Mouse (Mus musculus): ENCODE measurements around the gene Gm45234. TPM values are rescaled to one million over a fixed set of nuclear protein-coding genes. Genes with fewer than 3 reads are reported as not detected.

The Gm45234 gene
- polyA plus RNA-seq, 2 experiments, result not detected

DNA sequence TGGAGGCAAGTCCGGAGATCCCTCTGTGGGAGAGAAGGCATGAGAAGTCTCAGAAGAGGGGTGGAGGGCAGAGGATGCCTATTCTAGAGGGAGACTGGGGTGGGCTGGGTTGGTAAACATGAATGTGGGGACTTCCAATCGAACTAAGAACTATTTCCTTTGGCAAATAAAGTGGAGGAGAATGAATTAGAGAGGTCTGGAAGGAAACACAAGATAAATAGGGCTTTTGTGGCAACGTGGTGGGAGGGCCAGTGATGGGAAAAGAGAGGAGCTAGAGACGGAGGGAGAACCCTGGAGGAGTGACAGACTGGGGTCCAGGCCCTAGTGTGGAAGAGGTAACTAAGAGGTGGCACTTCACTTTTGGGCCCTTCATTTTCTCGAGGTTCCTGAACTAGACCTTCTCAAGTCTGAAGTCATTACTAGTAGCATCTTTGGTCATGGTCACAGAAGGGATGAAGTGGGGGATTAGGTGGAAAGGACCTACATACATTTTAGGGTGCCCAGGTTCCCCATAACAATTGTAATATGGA, 1.6 kb upstream of the Gm45234 start:
- TF ChIP-seq POLR2A (IDR thresholded peaks at IDR 0.05; ENCODE audit: borderline replicate concordance, extremely low read depth, insufficient read depth, insufficient read length), result no peak
- ATAC-seq (ENCODE audit: low FRiP score, low read depth), result no peak

DNA sequence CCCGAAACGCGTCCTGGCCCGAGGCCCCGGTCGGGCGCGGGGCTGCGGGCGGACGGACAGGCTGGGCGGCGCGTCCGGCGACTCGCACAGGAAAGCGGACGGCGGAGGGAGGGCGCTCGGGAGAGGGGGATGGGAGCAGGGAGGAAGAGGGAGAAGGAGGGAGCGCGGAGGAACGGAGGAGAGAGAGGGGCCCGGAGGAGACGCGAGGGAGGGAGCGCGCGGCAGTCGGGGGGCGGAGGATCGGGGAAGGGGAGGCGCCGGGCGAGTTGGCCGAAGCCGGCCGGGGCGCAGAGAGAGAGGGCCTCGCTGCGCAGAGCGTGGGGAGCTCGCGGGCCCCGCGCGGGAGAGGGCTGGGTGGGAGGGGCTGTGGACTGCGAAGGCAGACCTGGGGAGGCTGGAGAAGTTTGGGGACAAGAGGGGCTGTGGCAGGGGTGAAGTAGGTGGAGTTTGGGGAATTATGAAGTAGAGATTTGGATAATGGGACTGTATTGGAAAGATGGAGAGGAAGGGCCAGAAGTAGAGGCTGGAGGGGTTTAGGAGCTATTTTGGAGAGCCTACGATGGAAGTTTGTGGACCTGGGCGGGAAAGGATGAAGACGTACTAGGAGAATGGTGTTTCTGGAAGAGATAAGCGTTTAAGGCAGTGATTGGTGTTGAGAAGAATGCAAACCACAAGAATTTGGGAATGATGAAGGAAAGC, 980 bp upstream of the Gm45234 start:
- WGBS, result under 1% methylated on average over 43 of the region's 54 CpGs
- Histone ChIP-seq H3K36me3 (ENCODE audit: control insufficient read depth, insufficient read depth, low read length) (peaks cover 11% of the 10 kb centered on the region; the same call in 1 of the 2 replicates), H3K4me3 (replicated peaks; ENCODE audit: low read length) (peak overlapping the region; percentile 77), H3K9me3 (ENCODE audit: control insufficient read depth, low read length) (no peaks in the 10 kb centered on the region), H3K9ac (ENCODE audit: low read depth, low read length, severe bottlenecking) (peak overlapping the region; percentile 93), H3K4me1 (ENCODE audit: control insufficient read depth, insufficient read depth, low read length) (peaks cover 36% of the 10 kb centered on the region), H3K27ac (replicated peaks; ENCODE audit: low read depth, low read length) (peak overlapping the region; percentile 98), H3K4me2 (replicated peaks; ENCODE audit: low read depth, low read length, severe bottlenecking) (peak overlapping the region; percentile 72), H3K27me3 (ENCODE audit: control insufficient read depth, insufficient read depth, low read length) (no peaks in the 10 kb centered on the region)
- peak; percentile 83 for ATAC-seq (ENCODE audit: low FRiP score, low read depth)
- DNase-seq (ENCODE audit: low spot score), result peak; percentile 85
- 0 out of 2 replicates have a peak, but pooled peaks have one; percentile 14 for TF ChIP-seq POLR2A (IDR thresholded peaks at IDR 0.05; ENCODE audit: borderline replicate concordance, extremely low read depth, insufficient read depth, insufficient read length)

More for the DNA sequence above, 1.6 kb upstream of the Gm45234 start:
- Histone ChIP-seq H3K4me1 (ENCODE audit: control insufficient read depth, insufficient read depth, low read length) (peaks cover 36% of the 10 kb centered on the region), H3K9ac (ENCODE audit: low read depth, low read length, severe bottlenecking) (peak overlapping the region; percentile 93), H3K36me3 (ENCODE audit: control insufficient read depth, insufficient read depth, low read length) (peaks cover 11% of the 10 kb centered on the region; the same call in 1 of the 2 replicates), H3K27ac (replicated peaks; ENCODE audit: low read depth, low read length) (peak overlapping the region; percentile 98), H3K4me2 (replicated peaks; ENCODE audit: low read depth, low read length, severe bottlenecking) (peak overlapping the region; percentile 72), H3K9me3 (ENCODE audit: control insufficient read depth, low read length) (no peaks in the 10 kb centered on the region), H3K27me3 (ENCODE audit: control insufficient read depth, insufficient read depth, low read length) (no peaks in the 10 kb centered on the region), H3K4me3 (replicated peaks; ENCODE audit: low read length) (peak overlapping the region; percentile 77)
- WGBS, result 6% methylated on average over 5 of the region's 5 CpGs
- DNase-seq (ENCODE audit: low spot score), result no peak

- no peak for TF ChIP-seq POLR2A (IDR thresholded peaks at IDR 0.05; ENCODE audit: borderline replicate concordance, extremely low read depth, insufficient read depth, insufficient read length)
- peaks cover 36% of the 10 kb centered on the region for H3K4me1 ChIP-seq (ENCODE audit: control insufficient read depth, insufficient read depth, low read length)
- DNase-seq (ENCODE audit: low spot score), result no peak
Observed at GRCm38 (mm10) chr6:124755306-124755705, 515 bp downstream of the Gm45234 start.

GRCm38 (mm10) chr6:124753861-124754260, 2.0 kb downstream of the Gm45234 start:
- 0 out of 2 replicates have a peak overlapping the region, but pooled peaks have one; percentile 3 for H3K4me3 ChIP-seq (replicated peaks; ENCODE audit: low read length)
- H3K36me3 ChIP-seq (ENCODE audit: control insufficient read depth, insufficient read depth, low read length), result peaks cover 27% of the 10 kb centered on the region
- ATAC-seq (ENCODE audit: low FRiP score, low read depth) (no peak), DNase-seq (ENCODE audit: low spot score) (no peak)
- H3K27me3 ChIP-seq (ENCODE audit: control insufficient read depth, insufficient read depth, low read length), result no peaks in the 10 kb centered on the region
- H3K9ac ChIP-seq (ENCODE audit: low read depth, low read length, severe bottlenecking), result no peak overlapping the region
- TF ChIP-seq POLR2A (IDR thresholded peaks at IDR 0.05; ENCODE audit: borderline replicate concordance, extremely low read depth, insufficient read depth, insufficient read length), result no peak
- 86% methylated on average over 2 of the region's 2 CpGs for WGBS
- no peak overlapping the region for H3K27ac ChIP-seq (replicated peaks; ENCODE audit: low read depth, low read length)
- H3K4me1 ChIP-seq (ENCODE audit: control insufficient read depth, insufficient read depth, low read length), result peaks cover 32% of the 10 kb centered on the region
- no peaks in the 10 kb centered on the region for H3K9me3 ChIP-seq (ENCODE audit: control insufficient read depth, low read length)
- H3K4me2 ChIP-seq (replicated peaks; ENCODE audit: low read depth, low read length, severe bottlenecking), result no peak overlapping the region; the same call in 1 of the 2 replicates

More at GRCm38 (mm10) chr6:124755306-124755705, 515 bp downstream of the Gm45234 start:
- Histone ChIP-seq H3K4me3 (replicated peaks; ENCODE audit: low read length) (peak overlapping the region; percentile 77), H3K36me3 (ENCODE audit: control insufficient read depth, insufficient read depth, low read length) (peaks cover 12% of the 10 kb centered on the region), H3K9me3 (ENCODE audit: control insufficient read depth, low read length) (no peaks in the 10 kb centered on the region), H3K27me3 (ENCODE audit: control insufficient read depth, insufficient read depth, low read length) (no peaks in the 10 kb centered on the region), H3K4me2 (replicated peaks; ENCODE audit: low read depth, low read length, severe bottlenecking) (peak overlapping the region; percentile 72), H3K27ac (replicated peaks; ENCODE audit: low read depth, low read length) (peak overlapping the region; percentile 98), H3K9ac (ENCODE audit: low read depth, low read length, severe bottlenecking) (peak overlapping the region; percentile 93)
- WGBS, result 3% methylated on average over 3 of the region's 3 CpGs
- ATAC-seq (ENCODE audit: low FRiP score, low read depth), result no peak

- Histone ChIP-seq H3K36me3 (ENCODE audit: control insufficient read depth, insufficient read depth, low read length) (peaks cover 51% of the 10 kb centered on the region), H3K9ac (ENCODE audit: low read depth, low read length, severe bottlenecking) (no peak overlapping the region), H3K4me1 (ENCODE audit: control insufficient read depth, insufficient read depth, low read length) (peaks cover 25% of the 10 kb centered on the region), H3K27me3 (ENCODE audit: control insufficient read depth, insufficient read depth, low read length) (no peaks in the 10 kb centered on the region), H3K27ac (replicated peaks; ENCODE audit: low read depth, low read length) (no peak overlapping the region), H3K4me2 (replicated peaks; ENCODE audit: low read depth, low read length, severe bottlenecking) (no peak overlapping the region), H3K9me3 (ENCODE audit: control insufficient read depth, low read length) (no peaks in the 10 kb centered on the region), H3K4me3 (replicated peaks; ENCODE audit: low read length) (no peak overlapping the region)
- DNase-seq (ENCODE audit: low spot score) (no peak), ATAC-seq (ENCODE audit: low FRiP score, low read depth) (no peak)
- WGBS, result 87% methylated on average over 8 of the region's 8 CpGs
- no peak for TF ChIP-seq POLR2A (IDR thresholded peaks at IDR 0.05; ENCODE audit: borderline replicate concordance, extremely low read depth, insufficient read depth, insufficient read length)
Observed at GRCm38 (mm10) chr6:124750405-124750804, 5.4 kb downstream of the Gm45234 start.
